Mouse (Mus musculus): ENCODE data around the gene Arfgap3. TPM values are rescaled to one million over a fixed set of nuclear protein-coding genes. Genes with fewer than 3 reads are reported as not detected.

Gene Arfgap3
- total RNA-seq, 1 experiment = 13.5 TPM

- H3K36me3 ChIP-seq (ENCODE audit: control insufficient read depth, insufficient read depth, low read length, poor library complexity, severe bottlenecking) = no peaks in the 10 kb centered on the region
- peak overlapping the region; percentile 76 for H3K27ac ChIP-seq (ENCODE audit: insufficient read depth, low read depth, low read length, poor library complexity, severe bottlenecking)
- no peak overlapping the region for H3K4me3 ChIP-seq (ENCODE audit: insufficient read depth in 1 of 2, low read depth in 1 of 2, low read length in 2 of 2, poor library complexity in 1 of 2, severe bottlenecking in 1 of 2)
- no peaks in the 10 kb centered on the region for H3K9me3 ChIP-seq (ENCODE audit: control insufficient read depth, insufficient read depth, low read depth, low read length)
- peaks cover 2% of the 10 kb centered on the region in 2 experiments; a peak in 1 of 4 replicates for H3K4me1 ChIP-seq (ENCODE audit: control insufficient read depth in 2 of 2, insufficient read depth in 2 of 2, low read length in 2 of 2, poor library complexity in 1 of 2)
- DNase-seq (ENCODE audit: low read depth, low spot score) = no peak
- in situ Hi-C loops (cut with MboI; ENCODE audit: low sequenced_read_pairs in 2 of 2, unreplicated experiment in 2 of 2) = no loop called here
- H3K9ac ChIP-seq (ENCODE audit: insufficient read depth, low read depth, low read length, poor library complexity, severe bottlenecking) = peak overlapping the region; percentile 23; the same call in 1 of the 2 replicates
- no peak for TF ChIP-seq CHD2 (IDR thresholded peaks at IDR 0.05; ENCODE audit: low read depth, low read length)
- TF ChIP-seq MAFK (IDR thresholded peaks at IDR 0.05; ENCODE audit: insufficient read depth, low read depth, low read length) = no peak
- no peak for TF ChIP-seq HCFC1 (IDR thresholded peaks at IDR 0.05; ENCODE audit: borderline replicate concordance, insufficient read depth, low read length)
- TF ChIP-seq ZNF384 (IDR thresholded peaks at IDR 0.05; ENCODE audit: low read depth, low read length) = no peak
- no peak for TF ChIP-seq ZC3H11A (IDR thresholded peaks at IDR 0.05; ENCODE audit: borderline replicate concordance, low read depth, low read length)
These were observed 95.5 kb downstream of the Arfgap3 start for GRCm38 (mm10) chr15:83254372-83255070.

GRCm38 (mm10) chr15:83252060-83252459, 98.0 kb downstream of the Arfgap3 start:
- Histone ChIP-seq H3K9ac (ENCODE audit: insufficient read depth, low read depth, low read length, poor library complexity, severe bottlenecking) (peak overlapping the region; percentile 41; the same call in 1 of the 2 replicates), H3K4me3 (ENCODE audit: insufficient read depth in 1 of 2, low read depth in 1 of 2, low read length in 2 of 2, poor library complexity in 1 of 2, severe bottlenecking in 1 of 2) (peak overlapping the region; percentile 74 to 88), H3K27ac (ENCODE audit: insufficient read depth, low read depth, low read length, poor library complexity, severe bottlenecking) (peak overlapping the region; percentile 48; the same call in 1 of the 2 replicates), H3K4me1 (ENCODE audit: control insufficient read depth in 2 of 2, insufficient read depth in 2 of 2, low read length in 2 of 2, poor library complexity in 1 of 2) (peaks cover 2 to 6% of the 10 kb centered on the region in 2 experiments; a peak in 2 of 4 replicates), H3K36me3 (ENCODE audit: control insufficient read depth, insufficient read depth, low read length, poor library complexity, severe bottlenecking) (no peaks in the 10 kb centered on the region), H3K9me3 (ENCODE audit: control insufficient read depth, insufficient read depth, low read depth, low read length) (no peaks in the 10 kb centered on the region)
- in situ Hi-C loops (cut with MboI; ENCODE audit: low sequenced_read_pairs in 2 of 2, unreplicated experiment in 2 of 2) = no loop called here
- no peak for DNase-seq (ENCODE audit: low read depth, low spot score)
- 0 out of 2 replicates have a peak, but pooled peaks have one; percentile 54 for TF ChIP-seq ZNF384 (IDR thresholded peaks at IDR 0.05; ENCODE audit: low read depth, low read length)
- no peak for TF ChIP-seq CHD2 (IDR thresholded peaks at IDR 0.05; ENCODE audit: low read depth, low read length)
- no peak for TF ChIP-seq HCFC1 (IDR thresholded peaks at IDR 0.05; ENCODE audit: borderline replicate concordance, insufficient read depth, low read length)

DNA sequence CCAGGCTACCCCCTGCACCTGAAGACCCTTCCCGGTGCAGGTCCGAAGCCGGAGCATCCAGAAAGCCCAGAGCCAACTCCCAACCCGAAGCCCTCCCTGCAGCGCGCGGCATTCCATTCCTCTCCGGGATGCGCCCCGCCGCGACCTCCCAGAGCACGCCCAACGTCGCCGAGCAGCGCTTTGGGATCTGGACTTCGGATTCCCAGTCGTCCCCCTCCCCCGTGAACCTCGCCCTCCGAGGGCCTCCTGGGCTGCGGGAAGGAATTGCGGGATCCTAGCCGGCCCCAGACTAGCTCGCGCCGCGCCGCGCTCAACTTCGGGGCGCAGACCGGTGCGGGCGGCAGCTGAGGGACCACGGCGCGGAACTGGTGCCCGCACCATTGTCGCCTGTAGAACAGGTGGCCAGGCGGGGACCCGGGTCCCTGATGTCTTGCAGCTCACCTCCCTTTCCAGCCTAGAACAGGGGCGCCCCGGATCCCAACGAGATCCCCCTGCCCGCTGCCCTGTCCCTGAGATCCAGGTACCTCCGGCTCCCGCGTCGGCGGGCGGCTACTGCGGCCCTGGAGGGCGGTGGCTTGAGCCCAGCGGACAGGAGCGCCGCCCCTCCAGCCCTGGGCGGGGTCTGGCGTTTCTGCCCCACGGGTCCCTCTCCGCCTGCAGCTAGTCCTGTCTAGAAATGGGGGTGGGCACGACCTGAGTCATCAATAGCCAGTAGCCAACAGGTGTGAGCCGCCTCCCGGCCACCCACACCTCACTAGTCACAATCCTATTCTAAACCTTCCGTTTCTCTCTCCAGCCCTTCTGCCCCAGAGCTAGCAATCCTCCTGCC, 98.7 kb downstream of the Arfgap3 start, which contains the start of gene A4galt:
Gene A4galt (minus strand): TSS at position 599 of the 829 bp plus-strand sequence.
- H3K4me1 ChIP-seq (ENCODE audit: control insufficient read depth in 2 of 2, insufficient read depth in 2 of 2, low read length in 2 of 2, poor library complexity in 1 of 2) = peaks cover 2 to 12% of the 10 kb centered on the region in 2 experiments; a peak in 2 of 4 replicates
- peak; percentile 73 for TF ChIP-seq MAFK (IDR thresholded peaks at IDR 0.05; ENCODE audit: insufficient read depth, low read depth, low read length)
- no peak for TF ChIP-seq CHD2 (IDR thresholded peaks at IDR 0.05; ENCODE audit: low read depth, low read length)
- no peak for TF ChIP-seq HCFC1 (IDR thresholded peaks at IDR 0.05; ENCODE audit: borderline replicate concordance, insufficient read depth, low read length)
- in situ Hi-C loops (cut with MboI; ENCODE audit: low sequenced_read_pairs in 2 of 2, unreplicated experiment in 2 of 2) = no loop called here
- H3K36me3 ChIP-seq (ENCODE audit: control insufficient read depth, insufficient read depth, low read length, poor library complexity, severe bottlenecking) = no peaks in the 10 kb centered on the region
- H3K4me3 ChIP-seq (ENCODE audit: insufficient read depth in 1 of 2, low read depth in 1 of 2, low read length in 2 of 2, poor library complexity in 1 of 2, severe bottlenecking in 1 of 2) = peak within 1 kb of the TSS; percentile 74 to 88
- peak within 1 kb of the TSS; percentile 48; the same call in 1 of the 2 replicates for H3K27ac ChIP-seq (ENCODE audit: insufficient read depth, low read depth, low read length, poor library complexity, severe bottlenecking)
- H3K9me3 ChIP-seq (ENCODE audit: control insufficient read depth, insufficient read depth, low read depth, low read length) = no peaks in the 10 kb centered on the region
- H3K9ac ChIP-seq (ENCODE audit: insufficient read depth, low read depth, low read length, poor library complexity, severe bottlenecking) = peak within 1 kb of the TSS; percentile 83
- DNase-seq (ENCODE audit: low read depth, low spot score) = peak; percentile 71

DNA sequence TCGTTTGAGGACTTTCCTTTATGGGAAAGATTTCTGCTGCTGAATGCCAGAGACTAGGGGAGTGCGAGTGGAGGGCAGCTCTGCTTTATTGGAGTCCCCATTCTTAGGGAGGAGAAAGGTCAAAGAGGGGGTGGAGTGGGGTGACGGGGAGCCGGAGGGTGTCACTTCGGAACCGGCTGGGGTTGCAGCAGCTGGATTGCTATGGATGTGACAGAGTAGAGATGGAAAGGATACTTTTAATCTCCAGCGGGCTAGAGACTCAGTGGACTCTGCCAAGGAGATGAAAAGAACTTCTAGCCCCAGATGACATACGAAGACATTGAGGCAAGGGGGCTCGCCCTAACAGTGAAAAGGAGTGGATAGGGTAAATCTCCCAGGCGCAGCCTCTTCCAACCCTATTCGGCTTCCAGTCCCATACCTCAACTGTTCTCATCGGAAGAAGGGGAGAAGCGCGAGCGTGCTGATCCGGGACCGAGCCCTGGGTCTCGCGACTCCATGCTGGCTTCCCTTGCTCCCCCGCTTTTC, 99.3 kb downstream of the Arfgap3 start:
- peaks cover 2 to 14% of the 10 kb centered on the region in 2 experiments; a peak in 2 of 4 replicates for H3K4me1 ChIP-seq (ENCODE audit: control insufficient read depth in 2 of 2, insufficient read depth in 2 of 2, low read length in 2 of 2, poor library complexity in 1 of 2)
- H3K9me3 ChIP-seq (ENCODE audit: control insufficient read depth, insufficient read depth, low read depth, low read length) = no peaks in the 10 kb centered on the region
- peak overlapping the region; percentile 83 for H3K9ac ChIP-seq (ENCODE audit: insufficient read depth, low read depth, low read length, poor library complexity, severe bottlenecking)
- in situ Hi-C loops (cut with MboI; ENCODE audit: low sequenced_read_pairs in 2 of 2, unreplicated experiment in 2 of 2) = no loop called here
- no peak for TF ChIP-seq ZC3H11A (IDR thresholded peaks at IDR 0.05; ENCODE audit: borderline replicate concordance, low read depth, low read length)
- no peak for TF ChIP-seq MAFK (IDR thresholded peaks at IDR 0.05; ENCODE audit: insufficient read depth, low read depth, low read length)
- TF ChIP-seq HCFC1 (IDR thresholded peaks at IDR 0.05; ENCODE audit: borderline replicate concordance, insufficient read depth, low read length) = no peak
- no peak for TF ChIP-seq CHD2 (IDR thresholded peaks at IDR 0.05; ENCODE audit: low read depth, low read length)
- no peak for TF ChIP-seq ZNF384 (IDR thresholded peaks at IDR 0.05; ENCODE audit: low read depth, low read length)
- 0 out of 2 replicates have a peak overlapping the region, but pooled peaks have one; percentile 15 for H3K27ac ChIP-seq (ENCODE audit: insufficient read depth, low read depth, low read length, poor library complexity, severe bottlenecking)
- no peak for DNase-seq (ENCODE audit: low read depth, low spot score)
- H3K36me3 ChIP-seq (ENCODE audit: control insufficient read depth, insufficient read depth, low read length, poor library complexity, severe bottlenecking) = no peaks in the 10 kb centered on the region
- peak overlapping the region; percentile 74 to 88 for H3K4me3 ChIP-seq (ENCODE audit: insufficient read depth in 1 of 2, low read depth in 1 of 2, low read length in 2 of 2, poor library complexity in 1 of 2, severe bottlenecking in 1 of 2)

Other genes with a start within 250 kb of the Arfgap3 start
- 103 and 114 TPM in 2 replicates for gene Rrp7a, start 227.4 kb downstream of the Arfgap3 start, total RNA-seq (2012; rRNA removed)
- 104 and 165 TPM in 2 replicates for gene Poldip3, start 200.9 kb downstream of the Arfgap3 start, total RNA-seq (2012; rRNA removed)
- 81.5 and 94.2 TPM in 2 replicates for gene Cyb5r3, start 177.7 kb downstream of the Arfgap3 start, total RNA-seq (2012; rRNA removed)
- gene A4galt, start 98.5 kb downstream of the Arfgap3 start, total RNA-seq (2012; rRNA removed) = 22.7 and 30.9 TPM in 2 replicates
- 43.8 and 67.7 TPM in 2 replicates for gene Pacsin2, start 114.4 kb upstream of the Arfgap3 start, total RNA-seq (2012; rRNA removed)
- 5.3 and 7.2 TPM in 2 replicates for gene Ttll1, start 160.6 kb upstream of the Arfgap3 start, total RNA-seq (2012; rRNA removed)
- gene Bik, start 176.6 kb upstream of the Arfgap3 start, total RNA-seq (2012; rRNA removed) = 2.5 and 4.4 TPM in 2 replicates
- 43.4 and 44.7 TPM in 2 replicates for gene Tspo, start 213.3 kb upstream of the Arfgap3 start, total RNA-seq (2012; rRNA removed)
- gene Mcat, start 213.5 kb upstream of the Arfgap3 start, total RNA-seq (2012; rRNA removed) = 24.3 and 30.9 TPM in 2 replicates
- gene Ttll12, start 244.9 kb upstream of the Arfgap3 start, total RNA-seq (2012; rRNA removed) = 32.2 and 45.5 TPM in 2 replicates